Mouse (Mus musculus) MEL (cell line): ENCODE measurements around the gene Slc6a20b. TPM values are rescaled to one million over a fixed set of nuclear protein-coding genes. Genes with fewer than 3 reads are reported as not detected.

Source experiments
- DNase-seq: peaks from one replicate; pipeline ENCODE4 v3.0.0; 2011; ENCODE audit warnings: low read depth, low spot score
- H3K27ac ChIP-seq: 2 replicates; pipeline ENCODE4 v1.5.1; 2012; ENCODE audit warnings: low read depth, mild to moderate bottlenecking, control low read depth, low read length, moderate library complexity; ENCODE audit not compliant: control insufficient read depth
- H3K27me3 ChIP-seq, 2 experiments: fragments of 150-350 bp in 1 of 2; sonication (generic) in 1 of 2; 2 replicates each; pipeline ENCODE4 v1.6.1; 2012; ENCODE audit warnings: low read length in 2 of 2, mild to moderate bottlenecking in 2 of 2, improper control_type of control experiment in 1 of 2, moderate library complexity in 1 of 2; ENCODE audit not compliant: insufficient read depth in 2 of 2, control insufficient read depth in 1 of 2
- H3K36me3 ChIP-seq, 2 experiments: 2 replicates each; pipeline ENCODE4 v1.6.1; 2012 to 2014; ENCODE audit warnings: low read length in 2 of 2, improper control_type of control experiment in 1 of 2, inconsistent platforms in 1 of 2, mild to moderate bottlenecking in 1 of 2; ENCODE audit not compliant: insufficient read depth in 2 of 2, control insufficient read depth in 1 of 2
- H3K4me1 ChIP-seq, 2 experiments: fragments of 150-350 bp in 1 of 2; sonication (generic) in 1 of 2; 2 replicates each; pipeline ENCODE4 v1.6.1; 2012; ENCODE audit warnings: low read length in 2 of 2, improper control_type of control experiment in 1 of 2, mild to moderate bottlenecking in 1 of 2; ENCODE audit not compliant: insufficient read depth in 2 of 2, control insufficient read depth in 1 of 2
- H3K4me3 ChIP-seq, 2 experiments: fragments of 150-350 bp in 1 of 2; sonication (generic) in 1 of 2; 2 replicates each; pipeline ENCODE4 v1.5.1; 2012; ENCODE audit warnings: low read depth in 2 of 2, low read length in 2 of 2, mild to moderate bottlenecking in 2 of 2, moderate library complexity in 2 of 2, control low read depth in 1 of 2, improper control_type of control experiment in 1 of 2; ENCODE audit not compliant: control insufficient read depth in 1 of 2, insufficient read depth in 1 of 2
- H3K79me2 ChIP-seq: 2 replicates; pipeline ENCODE4 v1.6.1; 2012; ENCODE audit warnings: mild to moderate bottlenecking, low read length, moderate library complexity; ENCODE audit not compliant: control insufficient read depth, poor library complexity, insufficient read depth
- H3K9ac ChIP-seq: 2 replicates; pipeline ENCODE4 v1.6.1; 2012; ENCODE audit warnings: low read depth, mild to moderate bottlenecking, control low read depth, low read length, moderate library complexity; ENCODE audit not compliant: control insufficient read depth, poor library complexity, severe bottlenecking
- H3K9me3 ChIP-seq: fragments of 150-350 bp; sonication (generic); replicated peaks from 2 replicates; pipeline ENCODE4 v1.6.1; 2012; ENCODE audit warnings: mild to moderate bottlenecking, low read length, improper control_type of control experiment, moderate library complexity; ENCODE audit not compliant: insufficient read depth
- BHLHE40 ChIP-seq: IDR thresholded peaks from 2 replicates; pipeline ENCODE4 v1.6.1; 2012; ENCODE audit warnings: low read depth, mild to moderate bottlenecking, inconsistent platforms, low read length, improper control_type of control experiment, borderline replicate concordance
- CHD1 ChIP-seq: IDR thresholded peaks from 2 replicates; pipeline ENCODE4 v1.6.1; 2012; ENCODE audit warnings: low read depth, mild to moderate bottlenecking, inconsistent platforms, low read length, improper control_type of control experiment
- CTCF ChIP-seq, 3 experiments: IDR thresholded peaks in 2 of 3; conservative IDR thresholded peaks in 1 of 3; 2 replicates each; pipeline ENCODE4 v1.5.1; 2011 to 2012; ENCODE audit warnings: low read length in 3 of 3, low read depth in 2 of 3, mild to moderate bottlenecking in 2 of 3, improper control_type of control experiment in 1 of 3, inconsistent platforms in 1 of 3, mixed read lengths in 1 of 3, moderate library complexity in 1 of 3; ENCODE audit not compliant: control insufficient read depth in 1 of 3, insufficient read depth in 1 of 3, poor library complexity in 1 of 3, severe bottlenecking in 1 of 3
- E2F4 ChIP-seq: IDR thresholded peaks from 2 replicates; pipeline ENCODE4 v1.6.1; 2011; ENCODE audit warnings: low read depth, low read length, improper control_type of control experiment, borderline replicate concordance
- ELF1 ChIP-seq: IDR thresholded peaks from 2 replicates; pipeline ENCODE4 v1.6.1; 2014; ENCODE audit warnings: low read depth, mild to moderate bottlenecking, inconsistent platforms, low read length, improper control_type of control experiment, moderate library complexity
- EP300 ChIP-seq, 2 experiments: IDR thresholded peaks; 2 replicates each; pipeline ENCODE4 v1.6.1; 2011; ENCODE audit warnings: improper control_type of control experiment in 2 of 2, low read length in 2 of 2, low read depth in 1 of 2, mild to moderate bottlenecking in 1 of 2
- ETS1 ChIP-seq: IDR thresholded peaks from 2 replicates; pipeline ENCODE4 v1.6.1; 2012; ENCODE audit warnings: low read depth, mild to moderate bottlenecking, inconsistent platforms, low read length, improper control_type of control experiment, moderate library complexity
- GABPA ChIP-seq: IDR thresholded peaks from 2 replicates; pipeline ENCODE4 v1.6.1; 2012; ENCODE audit warnings: low read depth, mild to moderate bottlenecking, inconsistent platforms, low read length, improper control_type of control experiment, moderate library complexity
- GATA1 ChIP-seq: IDR thresholded peaks from 2 replicates; pipeline ENCODE4 v1.6.1; 2011; ENCODE audit warnings: low read depth, low read length, improper control_type of control experiment
- HCFC1 ChIP-seq: IDR thresholded peaks from 2 replicates; pipeline ENCODE4 v1.6.1; 2012; ENCODE audit warnings: low read depth, mild to moderate bottlenecking, inconsistent platforms, low read length, improper control_type of control experiment, moderate library complexity
- JUND ChIP-seq: IDR thresholded peaks from 2 replicates; pipeline ENCODE4 v1.6.1; 2011; ENCODE audit warnings: low read depth, mild to moderate bottlenecking, improper control_type of control experiment, low read length
- MAFK ChIP-seq: IDR thresholded peaks from 2 replicates; pipeline ENCODE4 v1.6.1; 2011; ENCODE audit warnings: low read depth, mild to moderate bottlenecking, low read length, improper control_type of control experiment, borderline replicate concordance
- MEF2A ChIP-seq: IDR thresholded peaks from 2 replicates; pipeline ENCODE4 v1.6.1; 2014; ENCODE audit warnings: low read depth, mild to moderate bottlenecking, inconsistent platforms, low read length, improper control_type of control experiment; ENCODE audit not compliant: poor library complexity, insufficient replicate concordance, severe bottlenecking; ENCODE audit errors: extremely low read depth
- MXI1 ChIP-seq: IDR thresholded peaks from 2 replicates; pipeline ENCODE4 v1.6.1; 2011; ENCODE audit warnings: mild to moderate bottlenecking, low read depth, low read length, improper control_type of control experiment
- MYC ChIP-seq: IDR thresholded peaks from 2 replicates; pipeline ENCODE4 v1.6.1; 2011; ENCODE audit warnings: low read depth, mild to moderate bottlenecking, low read length, improper control_type of control experiment, moderate library complexity
- NELFE ChIP-seq: IDR thresholded peaks from 2 replicates; pipeline ENCODE4 v1.6.1; 2011; ENCODE audit warnings: low read depth, low read length, improper control_type of control experiment
- NRF1 ChIP-seq: IDR thresholded peaks from 2 replicates; pipeline ENCODE4 v1.6.1; 2014; ENCODE audit warnings: low read depth, mild to moderate bottlenecking, inconsistent platforms, low read length, improper control_type of control experiment, moderate library complexity; ENCODE audit not compliant: poor library complexity, insufficient read depth, severe bottlenecking
- POLR2A ChIP-seq, 2 experiments: IDR thresholded peaks; 2 replicates each; pipeline ENCODE4 v1.6.1; 2011 to 2012; ENCODE audit warnings: low read length in 2 of 2, mild to moderate bottlenecking in 2 of 2, control low read depth in 1 of 2, improper control_type of control experiment in 1 of 2, low read depth in 1 of 2, moderate library complexity in 1 of 2; ENCODE audit not compliant: control insufficient read depth in 1 of 2, insufficient read depth in 1 of 2, poor library complexity in 1 of 2
- POLR2AphosphoS2 ChIP-seq: IDR thresholded peaks from 2 replicates; pipeline ENCODE4 v1.6.1; 2011; ENCODE audit warnings: low read length, improper control_type of control experiment
- RAD21 ChIP-seq: IDR thresholded peaks from 2 replicates; pipeline ENCODE4 v1.6.1; 2011; ENCODE audit warnings: mild to moderate bottlenecking, low read depth, low read length, improper control_type of control experiment
- RCOR1 ChIP-seq: IDR thresholded peaks from 2 replicates; pipeline ENCODE4 v1.6.1; 2012; ENCODE audit warnings: low read depth, mild to moderate bottlenecking, inconsistent platforms, low read length, improper control_type of control experiment
- SIN3A ChIP-seq: IDR thresholded peaks from 2 replicates; pipeline ENCODE4 v1.6.1; 2012; ENCODE audit warnings: low read length, improper control_type of control experiment, inconsistent platforms
- TCF12 ChIP-seq: IDR thresholded peaks from 2 replicates; pipeline ENCODE4 v1.6.1; 2014; ENCODE audit warnings: low read depth, mild to moderate bottlenecking, inconsistent platforms, low read length, improper control_type of control experiment, moderate library complexity
- USF1 ChIP-seq: IDR thresholded peaks from 2 replicates; pipeline ENCODE4 v1.6.1; 2014; ENCODE audit warnings: low read depth, mild to moderate bottlenecking, inconsistent platforms, low read length, improper control_type of control experiment, moderate library complexity
- USF2 ChIP-seq, 2 experiments: IDR thresholded peaks; 2 replicates each; pipeline ENCODE4 v1.6.1; 2011 to 2012; ENCODE audit warnings: improper control_type of control experiment in 2 of 2, low read length in 2 of 2, borderline replicate concordance in 1 of 2, inconsistent platforms in 1 of 2, low read depth in 1 of 2, mild to moderate bottlenecking in 1 of 2; ENCODE audit not compliant: insufficient read depth in 1 of 2
- ZNF384 ChIP-seq: IDR thresholded peaks from 2 replicates; pipeline ENCODE4 v1.6.1; 2012; ENCODE audit warnings: low read depth, mild to moderate bottlenecking, inconsistent platforms, low read length, improper control_type of control experiment
- polyA plus RNA-seq, 2 experiments: library from polyadenylated mRNA; stranded (reverse) in 1 of 2; unstranded in 1 of 2; fragments of >175 nt in 1 of 2; fragments of >200 nt in 1 of 2; gene quantifications; 2 replicates each; pipeline versions ENCODE4 v1.2.1 to v1.2.4; 2012; ENCODE audit warnings: low replicate concordance in 2 of 2, low read depth in 1 of 2; ENCODE audit not compliant: insufficient read length in 2 of 2, insufficient read depth in 1 of 2, missing spikeins in 1 of 2
- total RNA-seq: library from RNA; depleted of rRNA; stranded (reverse); fragments of 300-350 nt; gene quantifications from 2 replicates; pipeline ENCODE4 v1.2.3, GENCODE M21; 2012

Gene Slc6a20b
- total and polyA plus RNA-seq, 3 experiments: 0.01 to 0.35 TPM; not detected in 1

- TF ChIP-seq MAFK (peak; percentile 39; the same call in 1 of the 2 replicates), CHD1 (no peak), MXI1 (no peak), JUND (0 out of 2 replicates have a peak, but pooled peaks have one; percentile 8), HCFC1 (no peak), E2F4 (no peak)
These were observed 25.1 kb upstream of the Slc6a20b start (continued) for GRCm38 (mm10) chr9:123657457-123657856.

GRCm38 (mm10) chr9:123651369-123651768, 19.0 kb upstream of the Slc6a20b start:
- Histone ChIP-seq H3K4me1 (no peaks in the 10 kb centered on the region; a peak in 1 of 4 replicates), H3K27me3 (peaks cover 0 to 7% of the 10 kb centered on the region in 2 experiments; a peak in 2 of 4 replicates), H3K27ac (no peak overlapping the region), H3K9me3 (no peaks in the 10 kb centered on the region), H3K36me3 (no peaks in the 10 kb centered on the region), H3K4me3 (no peak overlapping the region), H3K79me2 (no peaks in the 10 kb centered on the region), H3K9ac (no peak overlapping the region)
- DNase-seq: no peak
- no peak for TF ChIP-seq HCFC1
- TF ChIP-seq GATA1: no peak
- no peak for TF ChIP-seq TCF12
- no peak for TF ChIP-seq MEF2A
- TF ChIP-seq MYC: no peak
- TF ChIP-seq ELF1: no peak
- TF ChIP-seq POLR2A (IDR thresholded peaks at IDR 0.05; ENCODE audit: control insufficient read depth in 1 of 2, insufficient read depth in 1 of 2, low read depth in 1 of 2, low read length in 2 of 2, poor library complexity in 1 of 2): no peak
- TF ChIP-seq USF2 (IDR thresholded peaks at IDR 0.05; ENCODE audit: borderline replicate concordance in 1 of 2, insufficient read depth in 1 of 2, low read depth in 1 of 2, low read length in 2 of 2): no peak
- TF ChIP-seq MAFK: no peak
- TF ChIP-seq ZNF384: no peak
- no peak for TF ChIP-seq E2F4
- no peak for TF ChIP-seq NELFE

GRCm38 (mm10) chr9:123649785-123650511, 17.6 kb upstream of the Slc6a20b start:
- Histone ChIP-seq H3K27ac (no peak overlapping the region), H3K79me2 (no peaks in the 10 kb centered on the region), H3K9me3 (no peaks in the 10 kb centered on the region), H3K4me3 (no peak overlapping the region), H3K36me3 (no peaks in the 10 kb centered on the region), H3K27me3 (peaks cover 0 to 7% of the 10 kb centered on the region in 2 experiments; a peak in 2 of 4 replicates), H3K4me1 (no peaks in the 10 kb centered on the region), H3K9ac (no peak overlapping the region)
- DNase-seq: no peak
- TF ChIP-seq GATA1: no peak
- TF ChIP-seq RAD21: no peak
- no peak for TF ChIP-seq GABPA
- no peak for TF ChIP-seq SIN3A
- no peak for TF ChIP-seq MYC
- TF ChIP-seq CTCF (IDR thresholded peaks at IDR 0.05 in 2 of 3, conservative IDR thresholded peaks at IDR 0.05 in 1 of 3; ENCODE audit: control insufficient read depth in 1 of 3, insufficient read depth in 1 of 3, low read depth in 2 of 3, low read length in 3 of 3, poor library complexity in 1 of 3, severe bottlenecking in 1 of 3): no peak
- no peak for TF ChIP-seq NRF1
- TF ChIP-seq ZNF384: no peak
- TF ChIP-seq TCF12: no peak
- TF ChIP-seq BHLHE40: no peak
- no peak for TF ChIP-seq POLR2AphosphoS2
- no peak for TF ChIP-seq RCOR1
- TF ChIP-seq EP300 (IDR thresholded peaks at IDR 0.05; ENCODE audit: low read depth in 1 of 2, low read length in 2 of 2): no peak
- TF ChIP-seq ETS1: no peak
- TF ChIP-seq HCFC1: no peak
- TF ChIP-seq USF1: no peak
- no peak for TF ChIP-seq POLR2A (IDR thresholded peaks at IDR 0.05; ENCODE audit: control insufficient read depth in 1 of 2, insufficient read depth in 1 of 2, low read depth in 1 of 2, low read length in 2 of 2, poor library complexity in 1 of 2)
